Mouse (Mus musculus) bone marrow macrophage, adult 2 months (primary cell): ENCODE results near the gene Ndufb8.

Experiments used
- CTCF ChIP-seq: IDR thresholded peaks from 2 replicates; pipeline ENCODE4 v1.5.1; 2012; ENCODE audit warnings: low read depth, mild to moderate bottlenecking, low read length, moderate library complexity
- POLR2A ChIP-seq: IDR thresholded peaks from 2 replicates; pipeline ENCODE4 v1.6.1; 2012; ENCODE audit warnings: mild to moderate bottlenecking, low read depth, low read length, borderline replicate concordance

GRCm38 (mm10) chr19:44513921-44514482 lies 41.2 kb downstream of the Ndufb8 start:
- TF ChIP-seq CTCF (no peak), POLR2A (no peak)
